Mouse (Mus musculus) embryonic facial prominence, embryonic 13.5 days (tissue): ENCODE data around the gene Nlgn2. TPM values are rescaled to one million over a fixed set of nuclear protein-coding genes. Genes with fewer than 3 reads are reported as not detected.
A peak's percentile ranks its signal among the peaks of the same experiment; 100 is the strongest.

Experiments used
- ATAC-seq: fragments of 200-750 bp; cut with Nextera tagmentation; 2 replicates; pipeline ENCODE4 v1.8.0; 2017; ENCODE audit warnings: low read depth; ENCODE audit not compliant: insufficient number of reproducible peaks, insufficient read depth, low FRiP score, low TSS enrichment
- H3K27ac ChIP-seq: fragments of 300-500 bp; sonication (generic); 2 replicates; pipeline ENCODE4 v1.5.1; 2015; ENCODE audit warnings: moderate library complexity, mild to moderate bottlenecking, inconsistent platforms
- H3K27me3 ChIP-seq: fragments of 300-500 bp; sonication (generic); 2 replicates; pipeline ENCODE4 v1.6.1; 2015; ENCODE audit warnings: mild to moderate bottlenecking, inconsistent platforms
- H3K36me3 ChIP-seq: fragments of 300-500 bp; sonication (generic); 2 replicates; pipeline ENCODE4 v1.6.1; 2015; ENCODE audit warnings: mild to moderate bottlenecking, inconsistent platforms
- H3K4me1 ChIP-seq: fragments of 300-500 bp; sonication (generic); 2 replicates; pipeline ENCODE4 v1.6.1; 2015; ENCODE audit warnings: inconsistent platforms
- H3K4me2 ChIP-seq: fragments of 300-500 bp; sonication (generic); 2 replicates; pipeline ENCODE4 v1.6.1; 2015; ENCODE audit warnings: moderate library complexity, mild to moderate bottlenecking, inconsistent platforms
- H3K4me3 ChIP-seq: fragments of 300-500 bp; sonication (generic); 2 replicates; pipeline ENCODE4 v1.5.1; 2015; ENCODE audit warnings: mild to moderate bottlenecking, inconsistent platforms
- H3K9ac ChIP-seq: fragments of 300-500 bp; sonication (generic); 2 replicates; pipeline ENCODE4 v1.6.1; 2015; ENCODE audit warnings: mild to moderate bottlenecking, inconsistent platforms
- H3K9me3 ChIP-seq: fragments of 300-500 bp; sonication (generic); 2 replicates; pipeline ENCODE4 v1.6.1; 2016; ENCODE audit warnings: inconsistent platforms
- WGBS: fragments of 180-500 bp; shearing (Covaris S2); methylation state at CpG from one replicate; pipeline ENCODE4 v1.1.7; 2015; ENCODE audit warnings: mixed read lengths; 5-methylcytosine and 5-hydroxymethylcytosine counted together
- polyA plus RNA-seq: library from polyadenylated mRNA; unstranded; fragments of >200 nt; fragmentation: Nextera tagmentation; extraction: Ambion mirVana; gene quantifications from 2 replicates; pipeline ENCODE4 v1.2.1, GENCODE M21; 2015

The Nlgn2 gene
- polyA plus RNA-seq, 1 experiment from 2014 or later, result 15.2 TPM

DNA sequence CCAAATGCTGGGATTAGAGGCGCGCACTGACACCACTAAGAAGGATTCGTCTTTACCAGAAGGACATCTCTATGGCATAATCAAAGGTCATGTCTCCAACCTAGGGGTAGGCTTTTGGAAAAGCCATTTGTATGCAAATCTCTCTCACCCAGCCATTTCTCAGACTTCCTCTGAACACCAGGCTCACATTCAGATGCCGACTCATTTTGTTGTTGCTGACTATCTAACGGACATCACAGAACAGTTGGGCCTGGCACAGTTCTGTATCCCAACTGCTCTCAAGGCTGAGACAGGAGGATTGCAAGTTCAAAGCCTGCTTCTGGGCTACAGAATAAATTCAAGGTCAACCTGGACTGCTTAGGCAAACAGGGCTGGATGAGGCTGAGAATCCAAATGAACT lies 50.3 kb downstream of the Nlgn2 start:
- Histone ChIP-seq H3K27me3 (peaks cover under 1% of the 10 kb centered on the region; the same call in 1 of the 2 replicates), H3K9me3 (no peaks in the 10 kb centered on the region), H3K27ac (no peak overlapping the region), H3K36me3 (no peaks in the 10 kb centered on the region), H3K4me1 (no peaks in the 10 kb centered on the region), H3K4me2 (no peak overlapping the region), H3K9ac (no peak overlapping the region), H3K4me3 (no peak overlapping the region)
- 88% methylated on average over 5 of the region's 5 CpGs for WGBS
- no peak for ATAC-seq

- Histone ChIP-seq H3K9me3 (no peaks in the 10 kb centered on the region), H3K9ac (no peak overlapping the region), H3K27me3 (peaks cover 6% of the 10 kb centered on the region; the same call in 1 of the 2 replicates), H3K4me3 (no peak overlapping the region), H3K4me2 (peak overlapping the region; percentile 23; the same call in 1 of the 2 replicates), H3K4me1 (no peaks in the 10 kb centered on the region), H3K27ac (no peak overlapping the region), H3K36me3 (no peaks in the 10 kb centered on the region)
- WGBS, result 45% methylated on average over 15 of the region's 15 CpGs
- no peak for ATAC-seq
Observed at GRCm38 (mm10) chr11:69784793-69785272, 52.8 kb downstream of the Nlgn2 start.

DNA sequence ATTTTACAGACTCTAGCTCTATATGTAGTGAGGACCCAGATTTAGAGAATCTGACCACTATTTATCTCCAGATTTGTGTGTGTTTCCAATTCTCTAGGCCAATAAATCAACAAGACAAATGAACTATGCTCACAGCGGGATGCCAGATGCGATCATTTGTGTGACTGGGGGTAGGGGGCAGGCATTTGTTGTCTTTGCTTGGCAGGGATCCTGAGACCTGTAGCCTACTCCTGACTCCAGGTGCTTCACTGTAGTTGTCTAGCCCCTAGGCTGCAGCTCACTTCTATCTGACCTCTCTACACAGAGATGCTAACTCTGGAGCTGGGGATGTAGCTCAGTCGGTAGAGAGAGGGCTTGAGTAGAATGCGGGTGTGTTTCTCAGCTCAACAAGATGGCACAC lies 55.8 kb downstream of the Nlgn2 start:
- no peak overlapping the region for H3K4me3 ChIP-seq
- no peak overlapping the region for H3K9ac ChIP-seq
- H3K36me3 ChIP-seq, result peaks cover 20% of the 10 kb centered on the region
- no peak for ATAC-seq
- H3K27ac ChIP-seq, result no peak overlapping the region
- 38% methylated on average over 4 of the region's 4 CpGs for WGBS
- H3K9me3 ChIP-seq, result no peaks in the 10 kb centered on the region
- H3K4me1 ChIP-seq, result peaks cover 20% of the 10 kb centered on the region
- H3K4me2 ChIP-seq, result no peak overlapping the region
- peaks cover 19% of the 10 kb centered on the region; the same call in 1 of the 2 replicates for H3K27me3 ChIP-seq

DNA sequence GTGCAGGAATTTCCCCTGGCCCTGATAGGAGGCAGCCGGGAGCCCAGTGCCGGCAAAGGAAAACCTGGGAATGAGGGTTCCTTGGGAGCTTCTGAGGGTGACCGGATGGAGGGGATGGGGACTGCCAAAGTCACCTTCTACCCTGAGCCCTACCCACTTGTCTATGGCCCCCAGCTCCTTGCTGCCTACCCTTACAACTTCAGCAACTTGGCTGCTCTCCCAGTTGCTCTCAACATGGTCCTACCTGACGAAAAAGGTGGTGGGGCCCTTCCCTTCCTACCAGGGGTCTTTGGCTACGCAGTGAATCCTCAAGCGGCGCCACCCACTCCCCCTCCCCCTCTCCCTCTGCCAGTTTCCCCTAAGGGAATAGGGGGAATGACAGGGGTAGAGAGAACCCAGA lies 58.6 kb downstream of the Nlgn2 start:
- Histone ChIP-seq H3K4me1 (peaks cover 20% of the 10 kb centered on the region), H3K4me2 (peak overlapping the region; percentile 9; the same call in 1 of the 2 replicates), H3K9ac (no peak overlapping the region), H3K9me3 (no peaks in the 10 kb centered on the region), H3K27ac (no peak overlapping the region), H3K36me3 (peaks cover 37% of the 10 kb centered on the region), H3K4me3 (0 out of 2 replicates have a peak overlapping the region, but pooled peaks have one; percentile 7), H3K27me3 (peaks cover 23% of the 10 kb centered on the region; the same call in 1 of the 2 replicates)
- 0 out of 2 replicates have a peak, but pooled peaks have one; percentile 4 for ATAC-seq
- WGBS, result 44% methylated on average over 7 of the region's 7 CpGs

DNA sequence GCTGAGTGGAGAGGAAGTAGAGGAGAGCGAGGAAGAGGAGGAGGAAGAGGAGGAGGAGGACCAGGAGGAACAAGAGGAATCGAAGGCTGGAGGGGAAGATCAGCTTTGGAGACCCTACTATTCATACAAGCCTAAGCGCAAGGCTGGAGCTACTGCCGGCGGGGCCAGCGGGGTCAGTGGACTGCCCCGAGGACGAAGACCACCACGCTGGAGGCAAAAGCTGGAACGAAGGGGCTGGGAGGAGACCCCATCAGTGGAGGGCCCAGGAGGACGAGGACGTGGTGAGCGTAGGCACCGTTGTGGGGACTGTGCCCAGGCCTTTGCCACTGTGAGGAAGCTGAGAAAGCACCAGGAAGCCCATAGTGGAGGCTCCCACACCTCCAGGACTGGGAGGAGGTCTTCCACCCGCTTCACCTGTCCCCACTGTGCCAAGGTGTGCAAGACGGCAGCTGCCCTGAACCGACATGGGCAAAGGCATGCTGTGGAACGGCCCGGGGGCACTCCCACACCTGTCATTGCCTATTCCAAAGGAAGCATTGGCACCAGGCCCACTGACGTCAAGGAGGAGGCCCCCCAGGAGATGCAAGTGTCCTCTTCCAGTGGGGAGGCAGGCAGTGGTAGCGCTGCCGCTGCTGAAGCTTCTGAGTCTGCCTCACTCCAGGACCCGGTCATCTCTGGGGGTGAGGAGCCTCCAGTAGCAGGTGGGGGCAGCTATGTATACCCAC lies 59.2 kb downstream of the Nlgn2 start:
- 63% methylated on average over 23 of the region's 23 CpGs for WGBS
- 0 out of 2 replicates have a peak, but pooled peaks have one; percentile 26 for ATAC-seq
- H3K4me3 ChIP-seq, result 0 out of 2 replicates have a peak overlapping the region, but pooled peaks have one; percentile 7
- peaks cover 20% of the 10 kb centered on the region for H3K4me1 ChIP-seq
- peak overlapping the region; percentile 9; the same call in 1 of the 2 replicates for H3K4me2 ChIP-seq
- H3K36me3 ChIP-seq, result peaks cover 37% of the 10 kb centered on the region
- no peaks in the 10 kb centered on the region for H3K9me3 ChIP-seq
- no peak overlapping the region for H3K9ac ChIP-seq
- H3K27ac ChIP-seq, result no peak overlapping the region
- H3K27me3 ChIP-seq, result peaks cover 23% of the 10 kb centered on the region; the same call in 1 of the 2 replicates

- Histone ChIP-seq H3K4me1 (peaks cover 20% of the 10 kb centered on the region), H3K4me3 (no peak overlapping the region), H3K27me3 (peaks cover 23% of the 10 kb centered on the region; the same call in 1 of the 2 replicates), H3K9ac (no peak overlapping the region), H3K27ac (no peak overlapping the region), H3K36me3 (peaks cover 42% of the 10 kb centered on the region), H3K4me2 (0 out of 2 replicates have a peak overlapping the region, but pooled peaks have one; percentile 9), H3K9me3 (no peaks in the 10 kb centered on the region)
- ATAC-seq, result 0 out of 2 replicates have a peak, but pooled peaks have one; percentile 33
- WGBS, result 67% methylated on average over 26 of the region's 26 CpGs
Observed at GRCm38 (mm10) chr11:69777504-69778257, 59.9 kb downstream of the Nlgn2 start.

DNA sequence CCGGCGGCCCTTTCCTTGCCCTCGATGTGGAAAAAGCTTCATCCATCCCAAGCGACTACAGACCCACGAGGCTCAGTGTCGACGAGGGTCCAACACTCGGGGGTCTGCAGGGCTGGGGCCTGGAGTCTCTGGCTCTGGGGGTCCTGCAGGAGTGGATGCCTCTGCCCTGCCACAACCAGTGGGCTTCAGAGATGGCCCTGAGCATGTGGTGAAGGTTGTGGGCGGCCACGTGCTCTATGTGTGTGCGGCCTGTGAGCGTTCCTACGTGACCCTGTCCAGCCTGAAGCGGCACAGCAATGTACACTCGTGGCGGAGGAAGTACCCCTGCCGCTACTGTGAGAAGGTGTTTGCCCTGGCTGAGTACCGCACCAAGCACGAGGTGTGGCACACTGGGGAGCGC lies 61.1 kb downstream of the Nlgn2 start:
- H3K36me3 ChIP-seq, result peaks cover 42% of the 10 kb centered on the region
- H3K9me3 ChIP-seq, result no peaks in the 10 kb centered on the region
- peaks cover 20% of the 10 kb centered on the region for H3K4me1 ChIP-seq
- H3K4me3 ChIP-seq, result no peak overlapping the region
- WGBS, result 85% methylated on average over 20 of the region's 20 CpGs
- no peak for ATAC-seq
- 0 out of 2 replicates have a peak overlapping the region, but pooled peaks have one; percentile 3 for H3K9ac ChIP-seq
- H3K27ac ChIP-seq, result no peak overlapping the region
- H3K27me3 ChIP-seq, result peaks cover 16% of the 10 kb centered on the region; the same call in 1 of the 2 replicates
- H3K4me2 ChIP-seq, result no peak overlapping the region

GRCm38 (mm10) chr11:69775716-69776115 lies 61.9 kb downstream of the Nlgn2 start:
- Histone ChIP-seq H3K9me3 (no peaks in the 10 kb centered on the region), H3K27ac (no peak overlapping the region), H3K9ac (no peak overlapping the region), H3K4me2 (no peak overlapping the region), H3K36me3 (peaks cover 46% of the 10 kb centered on the region), H3K4me3 (no peak overlapping the region), H3K4me1 (peaks cover 20% of the 10 kb centered on the region), H3K27me3 (peaks cover 16% of the 10 kb centered on the region; the same call in 1 of the 2 replicates)
- ATAC-seq, result no peak
- WGBS, result 76% methylated on average over 10 of the region's 10 CpGs

GRCm38 (mm10) chr11:69774961-69775360 lies 62.6 kb downstream of the Nlgn2 start:
- Histone ChIP-seq H3K27me3 (peaks cover 16% of the 10 kb centered on the region; the same call in 1 of the 2 replicates), H3K4me1 (peaks cover 20% of the 10 kb centered on the region), H3K27ac (no peak overlapping the region), H3K9ac (no peak overlapping the region), H3K4me3 (no peak overlapping the region), H3K4me2 (no peak overlapping the region), H3K36me3 (peaks cover 48% of the 10 kb centered on the region), H3K9me3 (no peaks in the 10 kb centered on the region)
- WGBS, result 55% methylated on average over 5 of the region's 5 CpGs
- ATAC-seq, result no peak
